Mouse (Mus musculus): ENCODE results near the gene Pced1a.

Pced1a gene

DNA sequence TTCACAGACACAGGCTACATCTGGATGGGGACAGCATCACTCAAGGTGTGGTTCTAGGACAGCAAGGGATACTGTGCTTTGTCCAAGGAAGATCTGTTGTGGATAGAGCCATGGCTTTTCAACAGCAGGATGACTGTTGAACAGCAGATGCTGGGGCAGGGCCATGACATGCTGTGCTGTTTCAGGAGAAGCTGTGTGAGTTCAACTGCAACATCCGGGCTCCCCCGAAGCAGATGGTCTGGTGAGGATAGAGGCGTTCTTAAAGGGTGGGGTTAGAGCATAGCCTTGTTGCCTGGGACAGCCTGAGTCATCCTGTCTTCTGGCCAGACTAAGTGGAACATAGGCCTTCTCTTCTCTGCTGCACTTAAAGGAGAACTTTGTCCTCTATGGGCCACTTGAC, 14.4 kb upstream of the Pced1a start:
- no peak for DNase-seq (ENCODE audit: extremely low read depth, insufficient read length, low spot score)

DNA sequence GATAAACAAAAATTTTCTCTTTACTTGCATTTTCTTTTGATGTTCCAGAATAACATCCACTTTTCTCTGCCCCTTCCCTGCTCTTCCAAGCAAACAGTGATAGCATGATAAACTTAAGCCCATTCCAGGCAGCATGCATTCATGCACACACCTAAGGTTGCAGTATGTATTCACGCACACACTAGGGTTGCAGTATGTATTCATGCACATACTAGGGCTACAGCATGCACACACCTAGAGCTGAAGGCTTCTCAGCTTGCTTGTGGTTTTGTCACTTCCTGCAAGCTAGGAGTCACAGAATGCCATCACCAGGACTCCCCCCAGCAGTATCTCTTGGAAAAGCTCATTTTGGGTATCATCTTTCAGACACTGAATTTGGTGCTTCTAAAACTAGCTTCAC, 12.3 kb upstream of the Pced1a start:
- DNase-seq (ENCODE audit: extremely low read depth, insufficient read length, low spot score): no peak

DNA sequence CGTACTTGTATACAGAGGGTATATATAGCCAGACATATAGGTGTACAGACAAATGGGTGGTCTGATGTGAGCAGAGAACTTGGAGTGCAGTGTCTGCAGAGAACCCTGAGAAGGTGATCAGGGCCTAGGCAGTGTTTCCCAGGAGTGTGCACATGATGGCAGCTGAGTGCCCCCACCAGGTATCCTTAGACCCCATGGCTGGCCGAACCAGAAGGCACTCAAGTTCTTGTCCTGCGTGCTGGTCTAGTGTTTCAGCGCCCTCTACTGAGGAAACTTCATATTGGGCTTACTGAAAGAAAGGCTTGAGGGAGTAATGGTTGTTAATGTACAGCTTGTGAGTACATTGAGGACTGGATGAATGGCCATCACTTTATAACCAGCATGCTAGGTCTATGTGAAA, 8.7 kb upstream of the Pced1a start:
- no peak for DNase-seq (ENCODE audit: extremely low read depth, insufficient read length, low spot score)

DNA sequence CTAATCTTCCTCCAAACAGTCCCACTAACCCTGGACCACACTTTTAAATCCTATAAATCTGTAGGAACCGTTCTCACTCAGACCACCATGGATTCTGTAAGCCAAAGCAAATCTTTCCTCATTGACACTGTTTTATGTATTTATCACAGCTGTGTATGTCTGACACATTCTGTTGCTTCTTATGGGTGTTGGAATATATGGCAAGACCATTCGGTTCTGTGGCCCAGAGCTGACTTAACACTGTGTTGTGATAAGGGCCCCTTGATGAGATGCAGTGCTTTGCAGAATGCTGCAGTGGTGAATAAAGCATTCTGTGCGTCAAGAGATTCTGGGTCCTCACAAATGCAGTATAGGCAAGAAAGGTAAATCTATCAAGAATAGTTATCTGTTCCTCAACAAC, 7.7 kb upstream of the Pced1a start:
- no peak for DNase-seq (ENCODE audit: extremely low read depth, insufficient read length, low spot score)

DNA sequence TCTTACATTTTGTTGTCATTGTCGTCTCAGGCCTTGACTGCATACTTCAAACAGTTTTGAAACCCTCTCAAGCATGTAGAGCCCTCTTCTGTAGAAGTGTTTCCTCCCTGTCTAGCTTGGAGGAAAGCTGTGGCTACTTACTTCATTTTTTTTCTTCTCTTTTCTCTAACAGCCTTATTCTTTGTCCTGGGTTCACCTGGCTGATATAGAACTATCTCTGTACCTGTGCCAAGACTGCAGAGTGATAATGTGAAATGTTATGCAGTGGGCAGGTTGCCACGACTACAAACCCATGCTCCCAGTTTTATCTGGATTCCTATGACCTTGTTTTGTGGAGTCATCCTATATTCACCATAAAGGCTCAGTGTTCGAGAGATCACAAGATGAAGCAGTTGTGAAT, 6.0 kb upstream of the Pced1a start:
- DNase-seq (ENCODE audit: extremely low read depth, insufficient read length, low spot score): no peak

DNA sequence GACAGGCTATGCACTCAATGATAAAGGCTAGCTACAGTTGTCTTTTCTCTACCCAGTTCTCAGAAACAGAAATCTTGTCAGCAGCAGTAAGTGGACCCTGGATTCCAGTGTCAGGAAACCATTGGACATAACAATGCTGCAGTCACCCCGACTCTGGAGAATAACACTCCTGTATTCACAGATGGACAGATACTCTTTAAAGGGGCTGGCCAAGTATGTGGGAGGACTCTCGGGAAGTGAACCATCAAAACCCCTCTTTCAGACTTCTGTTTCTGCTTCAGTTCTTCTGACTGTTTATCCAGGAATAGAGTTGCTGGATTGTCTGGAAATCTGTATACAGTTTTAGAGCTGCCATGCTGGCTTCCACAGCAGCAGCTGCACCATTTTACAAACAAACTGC, 5.3 kb upstream of the Pced1a start:
- DNase-seq (ENCODE audit: extremely low read depth, insufficient read length, low spot score): no peak

DNA sequence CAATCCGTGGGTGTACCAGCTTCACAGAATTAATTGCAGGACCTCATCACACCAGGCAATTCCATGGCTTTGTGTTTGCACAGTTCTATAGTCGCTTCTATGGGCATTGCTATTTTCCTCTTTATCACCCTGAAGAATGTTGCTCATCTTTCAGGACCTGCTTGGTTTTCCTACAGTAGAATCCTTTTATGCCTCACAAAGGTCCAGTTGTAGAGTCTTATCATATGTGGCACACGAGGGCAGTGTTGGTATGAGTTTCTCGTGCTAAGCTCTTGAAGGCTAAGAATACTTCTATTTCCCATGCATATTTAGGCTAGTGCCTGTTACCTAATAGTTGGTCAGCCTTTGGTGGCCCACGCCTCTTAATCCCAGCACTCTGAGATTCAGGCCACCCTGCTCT, 611 bp upstream of the Pced1a start:
- no peak for DNase-seq (ENCODE audit: extremely low read depth, insufficient read length, low spot score)

DNA sequence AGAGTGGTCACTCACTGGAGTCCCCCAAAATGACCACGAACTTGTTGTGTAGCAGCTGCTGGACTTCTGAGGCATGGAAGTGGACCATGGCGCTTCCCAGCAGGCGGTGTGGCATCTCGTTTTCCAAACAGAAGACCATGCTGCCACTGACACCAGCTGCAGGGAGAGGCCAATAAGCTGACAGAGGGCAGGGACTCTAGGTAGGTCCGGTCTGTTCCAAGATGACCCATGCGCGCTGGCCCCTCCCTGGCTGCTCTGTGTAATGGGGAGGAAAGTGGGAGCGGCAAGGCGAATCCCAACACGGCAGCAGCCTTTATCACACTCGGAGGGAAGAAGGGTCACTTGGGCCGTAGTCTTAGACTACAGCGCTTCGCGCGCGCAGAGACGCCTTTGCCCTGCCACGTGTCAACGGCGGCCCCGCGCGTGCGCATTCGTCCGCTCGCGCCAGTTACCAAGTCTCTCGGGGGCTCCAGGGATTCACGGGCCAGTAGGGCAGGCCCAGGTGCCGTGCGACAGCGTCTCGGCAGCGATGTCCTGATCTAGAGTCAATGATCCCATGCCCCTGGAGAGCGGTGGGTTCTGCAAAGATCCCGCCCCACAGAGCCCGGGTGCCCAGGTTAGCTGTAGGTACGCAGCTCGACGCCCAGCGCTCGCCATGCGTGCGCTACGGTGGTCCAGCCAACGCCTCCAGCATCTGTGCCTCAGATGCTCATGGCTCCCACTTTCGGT, 940 bp downstream of the Pced1a start:
- no peak for DNase-seq (ENCODE audit: extremely low read depth, insufficient read length, low spot score)

DNA sequence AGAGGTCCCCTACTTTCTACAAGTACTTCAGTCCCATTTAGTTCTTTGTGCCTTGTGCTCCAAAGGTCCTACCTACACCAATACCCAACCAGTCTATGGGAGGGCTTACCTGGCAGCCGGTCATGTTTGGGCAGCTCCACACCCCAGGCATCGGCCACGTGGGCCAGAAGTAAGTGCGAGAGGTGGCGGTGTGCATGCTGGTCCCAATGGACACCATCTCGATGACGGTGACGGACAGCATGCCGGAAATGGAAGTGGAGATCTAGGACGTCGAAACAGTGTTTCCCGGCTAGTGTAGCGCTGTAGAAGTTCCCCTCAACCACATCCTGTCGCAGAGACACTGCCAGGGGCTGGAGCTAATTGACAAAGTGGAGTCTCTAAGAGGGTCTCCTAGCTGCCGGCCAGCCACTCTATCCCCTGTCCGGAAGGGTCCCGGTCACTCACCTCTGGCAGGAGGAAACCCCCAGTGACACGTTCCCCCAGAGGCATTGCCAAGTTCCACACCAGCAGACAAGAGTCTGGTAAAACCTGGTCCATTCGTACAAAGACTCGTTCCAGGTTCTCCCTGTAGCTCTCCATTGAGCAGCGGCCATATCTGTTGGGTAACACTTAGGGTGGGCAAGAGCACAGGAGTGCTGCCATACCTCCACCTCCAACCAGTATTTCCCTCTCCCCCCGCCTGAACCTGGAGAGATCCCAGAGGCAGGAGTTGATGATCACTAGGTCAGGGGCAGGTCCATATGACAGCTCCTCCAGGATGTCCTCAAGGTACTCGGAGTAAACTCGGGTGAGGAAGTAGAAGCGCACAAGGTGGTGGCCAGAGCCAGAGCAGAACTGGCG, 2.5 kb downstream of the Pced1a start:
- no peak for DNase-seq (ENCODE audit: extremely low read depth, insufficient read length, low spot score)

DNA sequence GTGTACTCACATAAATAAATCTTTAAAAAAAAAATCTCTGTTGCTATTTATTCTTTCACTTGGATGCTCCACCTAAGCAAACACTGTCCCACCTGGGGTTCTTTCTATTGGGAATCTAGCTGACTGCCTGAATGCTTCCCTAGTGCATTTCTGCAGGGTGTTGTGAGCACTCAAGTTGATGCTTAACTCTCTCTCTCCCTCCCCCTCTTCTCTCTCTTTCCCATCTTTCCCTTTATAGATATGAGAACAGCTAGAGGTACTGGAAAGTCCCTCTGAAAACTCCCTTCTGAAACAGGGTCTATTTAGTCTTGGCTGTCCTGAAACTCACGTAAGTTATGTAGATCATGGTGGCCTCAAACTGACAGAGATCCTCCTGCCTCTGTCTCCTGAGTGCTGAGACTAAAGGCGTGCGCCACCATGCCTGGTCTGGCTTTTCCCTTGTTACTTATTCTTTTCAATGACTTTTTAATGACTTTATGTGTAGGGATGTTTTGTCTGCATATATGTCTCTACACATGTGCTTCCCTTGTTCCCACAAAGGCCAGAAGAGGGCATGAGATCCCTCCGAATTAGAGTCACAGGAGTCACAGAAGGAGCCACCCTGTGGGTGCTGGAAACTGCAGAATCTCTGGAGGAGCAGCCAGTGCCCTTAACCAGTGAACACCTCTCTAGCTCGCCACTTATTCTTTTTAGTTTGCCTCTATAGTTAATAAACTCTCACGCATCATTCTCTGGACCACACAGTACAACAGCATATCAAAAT, 10.2 kb downstream of the Pced1a start:
- DNase-seq (ENCODE audit: extremely low read depth, insufficient read length, low spot score): no peak

DNA sequence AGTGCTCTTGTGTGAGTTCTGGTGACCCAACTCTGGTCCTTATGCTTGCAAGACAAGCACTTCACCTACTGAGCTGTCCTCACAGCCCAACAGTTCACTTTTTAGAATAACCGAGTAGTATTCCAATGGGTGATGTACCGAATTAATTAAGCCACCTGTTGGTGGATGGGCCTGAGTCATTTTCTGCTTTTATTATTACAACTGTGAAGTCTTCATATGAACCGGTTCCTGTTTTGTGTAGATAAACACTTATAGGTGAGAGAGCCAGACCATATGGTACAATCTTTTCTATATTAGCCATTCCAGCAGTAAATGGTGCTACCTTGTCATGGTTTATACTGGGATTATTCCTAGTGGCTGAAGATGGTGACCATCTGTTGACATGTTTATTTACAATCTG, 11.7 kb downstream of the Pced1a start:
- no peak for DNase-seq (ENCODE audit: extremely low read depth, insufficient read length, low spot score)

DNA sequence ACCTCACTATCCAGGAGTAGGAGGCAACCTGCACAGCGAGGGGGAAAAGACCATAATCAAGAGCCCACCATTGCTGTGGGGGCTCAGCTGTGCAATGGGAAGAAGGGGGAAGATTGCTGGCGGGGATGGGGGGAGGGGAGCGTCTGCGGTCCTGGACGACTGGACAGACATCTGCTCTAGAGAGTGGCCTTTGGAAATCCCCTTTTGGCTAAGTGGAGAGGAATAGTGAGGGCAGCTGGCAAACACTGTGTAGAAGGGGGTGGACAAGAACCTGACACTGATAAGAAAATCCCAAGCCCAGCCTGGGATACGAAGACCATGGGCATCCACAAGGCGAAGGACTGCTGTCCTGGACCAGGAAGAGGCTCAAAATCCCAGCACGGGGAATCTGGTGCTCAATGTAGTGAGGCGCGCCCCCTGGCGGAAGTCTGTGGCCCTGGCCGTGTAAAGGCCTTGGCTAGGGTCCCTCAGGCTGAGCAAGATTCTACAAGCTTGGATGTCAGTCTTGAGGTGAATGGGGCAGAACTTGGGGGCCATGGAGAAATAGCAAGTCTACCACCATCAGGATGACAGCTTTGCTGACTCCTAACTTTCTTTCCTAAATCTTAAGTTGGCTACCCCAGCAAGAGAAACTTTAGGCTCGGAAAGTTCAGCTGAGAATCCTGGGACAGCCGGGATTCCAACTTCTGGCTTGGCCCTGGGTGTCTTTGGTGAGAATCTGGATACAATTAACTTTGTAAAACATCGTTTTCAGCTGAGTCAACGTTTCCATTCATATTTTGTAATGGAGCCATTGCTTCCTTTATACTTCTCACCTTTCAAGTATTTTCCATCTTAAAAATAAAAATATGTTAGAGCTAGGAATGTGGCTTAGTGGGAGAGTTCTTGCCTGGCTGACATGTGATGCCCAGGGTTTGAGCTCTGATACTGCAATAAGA, 12.7 kb downstream of the Pced1a start:
- DNase-seq (ENCODE audit: extremely low read depth, insufficient read length, low spot score): peak; percentile 63

DNA sequence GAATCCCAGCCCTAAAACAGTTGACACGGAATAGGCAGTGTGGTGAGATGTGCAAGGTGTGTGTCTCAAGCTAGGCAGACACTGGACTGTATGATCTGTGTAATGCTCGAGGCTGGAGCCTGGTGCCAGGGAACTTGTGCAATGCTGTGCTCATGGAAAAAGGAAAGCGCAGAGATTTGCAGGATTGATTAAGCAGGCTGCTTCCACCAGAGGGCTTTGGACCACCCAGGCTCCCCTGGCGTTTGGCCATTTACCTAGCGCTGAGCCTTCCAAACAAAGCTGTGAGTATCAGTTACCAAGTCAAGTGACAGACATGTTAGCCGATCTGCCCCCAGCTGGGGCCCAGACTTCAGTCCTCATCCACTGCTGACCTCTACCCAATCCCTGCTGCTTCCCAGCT, 16.3 kb downstream of the Pced1a start:
- DNase-seq (ENCODE audit: extremely low read depth, insufficient read length, low spot score): no peak

DNA sequence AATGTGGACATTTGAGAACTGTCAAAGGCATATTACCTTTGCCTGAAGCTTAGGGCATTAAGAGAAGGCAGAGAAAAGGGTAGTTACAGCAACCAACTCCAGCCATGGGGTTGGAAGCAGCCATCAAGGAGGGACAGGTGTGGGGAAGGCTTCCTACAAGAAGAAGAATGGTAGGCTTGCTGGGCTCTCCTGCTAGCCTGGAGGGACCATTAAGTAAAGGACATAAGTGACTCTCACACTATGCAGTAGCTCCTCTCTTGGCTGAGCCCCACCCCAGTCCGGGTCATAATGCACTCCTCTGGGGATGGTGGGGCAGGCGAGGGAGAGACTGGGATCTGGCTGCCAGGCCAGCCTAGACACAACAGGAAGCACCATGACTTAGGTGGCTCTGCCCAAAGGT, 18.3 kb downstream of the Pced1a start, which contains the start of gene Tmem239:
Gene Tmem239, plus strand, starts transcription at position 301 of the 400 bp plus-strand sequence.
- no peak for DNase-seq (ENCODE audit: extremely low read depth, insufficient read length, low spot score)

DNA sequence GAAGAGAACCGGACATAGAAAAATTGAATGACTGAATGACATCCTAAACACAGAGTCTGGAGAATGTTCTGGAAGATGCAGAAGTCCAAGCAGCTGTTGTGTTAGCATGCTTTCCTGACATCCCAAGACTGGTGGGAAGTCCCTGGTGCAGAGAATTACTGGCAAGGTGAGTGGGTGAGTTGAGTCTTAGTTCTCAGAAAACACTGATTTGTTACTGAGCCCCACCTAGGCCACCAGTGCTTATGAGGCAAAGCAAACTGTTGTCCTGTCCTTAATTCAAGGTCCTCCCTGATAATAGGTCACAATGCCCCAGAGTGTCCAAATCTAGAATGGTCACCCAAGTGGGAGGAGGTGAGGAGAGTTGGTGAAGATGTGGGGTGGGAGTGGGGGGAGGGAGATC, 19.6 kb downstream of the Pced1a start, which contains the start of the genes Gm28372 and 1700020A23Rik:
Gene Gm28372, plus strand, starts transcription at position 301 of the 400 bp plus-strand sequence.
Gene 1700020A23Rik, plus strand, starts transcription at position 321 of the 400 bp plus-strand sequence.
- no peak for DNase-seq (ENCODE audit: extremely low read depth, insufficient read length, low spot score)

DNA sequence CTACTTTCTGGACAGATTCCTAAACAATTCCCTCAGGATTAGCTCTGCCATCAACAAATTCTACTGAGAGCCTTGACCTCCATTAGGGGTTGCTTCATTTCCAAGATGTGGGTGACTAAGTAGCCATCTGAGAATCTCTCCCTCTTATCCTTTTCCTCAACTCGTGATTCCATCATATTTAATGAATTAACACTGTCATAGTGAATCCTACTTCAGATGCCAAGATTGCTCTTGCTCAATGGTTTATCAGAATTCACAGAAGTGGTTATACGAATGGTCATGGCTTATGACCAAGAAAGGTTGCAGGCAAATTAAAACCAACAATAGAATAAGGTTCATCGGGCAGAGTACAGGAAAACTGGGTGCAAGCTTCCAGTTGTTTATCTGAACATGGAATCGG, 22.6 kb downstream of the Pced1a start:
- no peak for DNase-seq (ENCODE audit: extremely low read depth, insufficient read length, low spot score)

DNA sequence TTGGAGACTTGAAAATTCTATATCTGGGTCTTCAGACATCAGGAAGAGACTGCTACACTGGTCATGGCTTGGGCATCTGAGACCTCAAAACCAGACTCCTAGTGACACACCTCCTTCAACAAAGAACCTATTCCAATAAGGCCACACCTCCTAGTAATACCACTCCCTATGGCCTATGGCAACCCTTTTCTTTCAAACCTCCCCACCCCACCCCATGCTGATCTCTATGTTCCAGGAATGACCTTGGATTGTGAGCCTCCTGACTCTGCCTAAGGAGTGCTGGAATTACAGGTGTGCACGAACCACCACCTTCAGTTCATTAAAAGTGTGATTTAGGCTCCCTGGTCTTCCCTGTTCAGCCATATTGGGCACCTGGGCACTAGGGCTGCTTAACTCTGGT, 24.5 kb downstream of the Pced1a start:
- DNase-seq (ENCODE audit: extremely low read depth, insufficient read length, low spot score): no peak

DNA sequence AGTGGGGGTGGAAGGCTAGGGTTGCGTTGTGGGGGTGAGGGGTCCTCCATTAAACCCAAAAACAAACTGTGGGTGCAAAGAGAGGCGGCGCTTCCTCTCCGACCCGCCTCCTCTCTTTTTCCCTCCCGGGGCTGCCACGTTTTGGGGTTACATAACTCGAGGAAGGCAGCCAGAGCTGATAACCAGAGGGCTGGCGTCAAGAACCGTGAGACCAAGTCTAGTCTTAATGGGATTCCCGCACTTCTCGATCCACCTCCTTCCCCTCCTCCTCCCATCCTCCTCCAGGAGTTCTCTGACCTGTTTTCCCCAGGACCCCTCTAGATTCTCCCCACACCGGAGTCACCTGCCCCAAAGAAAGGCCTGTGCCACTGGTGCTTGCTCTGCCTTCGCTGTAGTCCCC, 26.4 kb downstream of the Pced1a start:
- DNase-seq (ENCODE audit: extremely low read depth, insufficient read length, low spot score): no peak

DNA sequence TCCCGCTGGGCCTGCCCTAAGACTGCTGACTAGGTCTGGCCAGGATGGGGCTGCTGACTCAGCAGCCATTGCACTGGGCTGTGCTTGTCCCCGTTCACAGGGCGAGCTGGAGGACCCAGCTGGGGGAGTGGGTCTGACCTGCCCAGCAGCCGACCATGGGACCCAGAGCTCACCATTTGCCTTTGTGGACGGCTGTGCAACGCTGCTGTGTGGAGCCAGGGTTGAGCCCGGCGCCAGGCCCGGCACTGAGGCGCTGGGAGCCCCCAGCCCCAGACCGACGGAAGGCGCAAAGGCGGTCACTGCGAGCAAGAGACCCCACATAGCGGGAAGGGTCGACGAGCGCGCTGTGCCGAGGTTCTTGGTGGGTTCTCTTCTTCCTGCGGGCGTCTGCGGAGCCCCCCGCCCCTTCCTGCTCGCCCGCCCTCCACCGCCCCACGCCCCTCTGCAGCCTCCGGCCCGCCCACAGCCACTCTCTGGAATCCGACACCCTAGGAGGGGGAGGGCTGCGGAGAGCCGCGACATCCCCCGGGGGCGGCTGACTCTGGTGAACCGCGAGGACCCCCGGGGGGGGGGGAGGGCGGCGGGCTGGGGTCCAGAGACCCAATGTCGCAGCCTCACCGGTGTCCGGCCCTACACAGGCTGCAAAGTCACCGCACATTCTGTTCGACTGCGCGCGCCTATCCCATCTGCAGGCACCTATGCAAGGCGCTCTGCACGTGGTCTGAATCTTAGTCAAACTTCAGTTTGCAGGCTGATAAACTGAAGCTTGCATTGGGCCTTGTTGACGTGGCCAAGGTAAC, 27.1 kb downstream of the Pced1a start, which contains the start of gene Cpxm1:
Gene Cpxm1, minus strand, starts transcription at position 389 of the 800 bp plus-strand sequence.
- DNase-seq (ENCODE audit: extremely low read depth, insufficient read length, low spot score): no peak
